ENCODE assay signal across 12 mouse cellular contexts in the genomic region with DNA sequence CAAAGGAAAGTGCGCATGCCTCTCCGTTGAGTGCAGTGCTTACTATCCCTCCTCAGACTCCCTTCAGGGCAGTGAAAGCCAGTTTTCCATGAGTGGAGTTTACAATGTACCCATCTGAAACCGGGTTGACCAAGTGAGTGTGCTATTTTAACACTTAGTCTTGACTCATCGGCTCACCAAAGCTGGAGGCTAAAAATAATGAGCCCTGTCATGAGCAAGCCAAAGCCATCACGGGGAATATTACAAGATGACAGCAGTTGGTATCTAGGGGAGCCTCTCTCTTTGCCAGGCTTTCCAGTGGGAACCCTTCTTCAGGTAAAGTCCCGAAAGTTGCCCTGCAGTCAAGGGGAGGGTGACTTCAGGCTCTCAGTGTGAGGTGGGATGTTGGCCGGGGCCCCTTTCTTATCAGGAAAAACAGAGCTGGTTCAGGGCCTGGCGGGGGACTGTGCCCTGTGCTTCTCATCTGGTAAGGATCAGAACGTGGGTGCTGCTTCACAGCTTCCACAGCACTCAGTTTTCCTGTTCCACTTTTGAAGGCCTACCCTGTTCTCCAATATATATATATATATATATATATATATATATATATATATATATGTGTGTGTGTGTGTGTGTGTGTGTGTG.
DNase-seq lines count a peak whose midpoint lies in the region; ATAC-seq and TF ChIP-seq lines count a peak whose summit lies in the region.
"Had no signal": no experiment of that assay in that cellular context is flagged by ENCODE, and none has a peak within 500 bp of the region (broad histone marks: within the 10 kb centered on the region; RNA-seq: fewer than 3 reads in every experiment).

No protein-coding gene starts in this region.

- TF ChIP-seq POLR2A in MEL (IDR thresholded peaks at IDR 0.05; ENCODE audit: control insufficient read depth in 1 of 2, insufficient read depth in 1 of 2, low read depth in 1 of 2, low read length in 2 of 2, poor library complexity in 1 of 2): no peak

- 48% methylated on average over 9 of the region's 9 CpGs for WGBS in heart, embryonic 12.5 days
- WGBS in liver, embryonic 14.5 days (ENCODE audit: insufficient replicate concordance): 40% methylated on average over 9 of the region's 9 CpGs
- 91% methylated on average over 9 of the region's 9 CpGs for WGBS in forebrain, embryonic 11.5 days

- peaks cover 2 to 19% of the 10 kb centered on the region in 2 experiments; a peak in 3 of 4 replicates for H3K4me1 ChIP-seq in MEL (ENCODE audit: control insufficient read depth in 1 of 2, insufficient read depth in 2 of 2, low read length in 2 of 2)
- H3K4me1 ChIP-seq in heart, embryonic 12.5 days (replicated peaks): peaks cover 22% of the 10 kb centered on the region
- peaks cover 16 to 23% of the 10 kb centered on the region in 2 experiments for H3K4me1 ChIP-seq in liver, embryonic 14.5 days (replicated peaks; ENCODE audit: control insufficient read depth in 2 of 2, insufficient read depth in 2 of 2, low read length in 1 of 2)
- no peaks in the 10 kb centered on the region for H3K4me1 ChIP-seq in forebrain, embryonic 11.5 days (replicated peaks; ENCODE audit: control insufficient read depth, insufficient read depth, low read length)

- peaks cover 0 to 4% of the 10 kb centered on the region in 2 experiments; a peak in 2 of 4 replicates for H3K36me3 ChIP-seq in MEL (ENCODE audit: control insufficient read depth in 1 of 2, insufficient read depth in 2 of 2, low read length in 2 of 2)
- H3K36me3 ChIP-seq in heart, embryonic 12.5 days: no peaks in the 10 kb centered on the region
- H3K36me3 ChIP-seq in liver, embryonic 14.5 days (replicated peaks; ENCODE audit: control insufficient read depth, insufficient read depth, low read depth): no peaks in the 10 kb centered on the region
- H3K36me3 ChIP-seq in forebrain, embryonic 11.5 days (ENCODE audit: control insufficient read depth, insufficient read depth, low read length): no peaks in the 10 kb centered on the region

- H3K9me3 ChIP-seq in MEL (replicated peaks; ENCODE audit: insufficient read depth, low read length): no peaks in the 10 kb centered on the region
- no peaks in the 10 kb centered on the region for H3K9me3 ChIP-seq in heart, embryonic 12.5 days (replicated peaks)
- no peaks in the 10 kb centered on the region for H3K9me3 ChIP-seq in liver, embryonic 14.5 days (ENCODE audit: control insufficient read depth, low read length)
- no peaks in the 10 kb centered on the region for H3K9me3 ChIP-seq in forebrain, embryonic 11.5 days (ENCODE audit: control insufficient read depth, low read length)

- ATAC-seq in heart, embryonic 12.5 days (ENCODE audit: insufficient number of reproducible peaks, low FRiP score): no peak
- peak; percentile 86 for ATAC-seq in liver, embryonic 14.5 days (ENCODE audit: insufficient read depth)
- no peak for ATAC-seq in forebrain, embryonic 11.5 days (replicated peaks; ENCODE audit: low FRiP score)

- H3K27me3 ChIP-seq in MEL (ENCODE audit: control insufficient read depth in 1 of 2, insufficient read depth in 2 of 2, low read length in 2 of 2): no peaks in the 10 kb centered on the region
- H3K27me3 ChIP-seq in heart, embryonic 12.5 days (replicated peaks): no peaks in the 10 kb centered on the region
- no peaks in the 10 kb centered on the region for H3K27me3 ChIP-seq in liver, embryonic 14.5 days (ENCODE audit: control insufficient read depth, insufficient read depth, low read length)
- no peaks in the 10 kb centered on the region for H3K27me3 ChIP-seq in forebrain, embryonic 11.5 days (ENCODE audit: control insufficient read depth, insufficient read depth, low read length)

- peak; percentile 53 to 55 for DNase-seq in cerebellum, postnatal 25 days
- no peak for DNase-seq in cerebellum, postnatal 14 days
- peak; percentile 26 for DNase-seq in MEL (ENCODE audit: low read depth, low spot score)
- DNase-seq in liver, embryonic 14.5 days (ENCODE audit: low read depth in 3 of 3, low spot score in 3 of 3): peak in 2 of 3 experiments; percentile 22 to 26
- DNase-seq in yolk sac, embryonic 10.5 days (ENCODE audit: low spot score): no peak
- DNase-seq in lung, postnatal 25 days (ENCODE audit: low spot score): no peak
- DNase-seq in forebrain, embryonic 11.5 days (ENCODE audit: low spot score): no peak
- DNase-seq: adrenal gland, postnatal 10 days; kidney, adult 18-20 months; spleen, adult 18-20 months had no signal

- no peak for TF ChIP-seq EP300 in MEL (IDR thresholded peaks at IDR 0.05; ENCODE audit: low read depth in 1 of 2, low read length in 2 of 2)
- TF ChIP-seq EP300 in liver, embryonic 14.5 days (IDR thresholded peaks at IDR 0.05; ENCODE audit: low read depth): peak; percentile 29; the same call in 1 of the 2 replicates

- no peak overlapping the region for H3K4me2 ChIP-seq in heart, embryonic 12.5 days
- H3K4me2 ChIP-seq in liver, embryonic 14.5 days (ENCODE audit: low read depth): peak overlapping the region; percentile 18; the same call in 1 of the 2 replicates
- H3K4me2 ChIP-seq in forebrain, embryonic 11.5 days (ENCODE audit: low read depth, low read length, severe bottlenecking): no peak overlapping the region

- H3K4me3 ChIP-seq in MEL (ENCODE audit: control insufficient read depth in 1 of 2, insufficient read depth in 1 of 2, low read depth in 2 of 2, low read length in 2 of 2): no peak overlapping the region
- no peak overlapping the region for H3K4me3 ChIP-seq in heart, embryonic 12.5 days
- H3K4me3 ChIP-seq in liver, embryonic 14.5 days (ENCODE audit: insufficient read depth in 1 of 2, low read depth in 2 of 2, low read length in 2 of 2): no peak overlapping the region
- no peak overlapping the region for H3K4me3 ChIP-seq in forebrain, embryonic 11.5 days (ENCODE audit: low read depth, low read length)
- H3K4me3 ChIP-seq: erythroblast, embryonic 14.5 days had no signal

- no peak overlapping the region for H3K9ac ChIP-seq in MEL (ENCODE audit: control insufficient read depth, low read depth, low read length, poor library complexity, severe bottlenecking)
- no peak overlapping the region for H3K9ac ChIP-seq in heart, embryonic 12.5 days
- no peak overlapping the region for H3K9ac ChIP-seq in liver, embryonic 14.5 days (replicated peaks)
- H3K9ac ChIP-seq in forebrain, embryonic 11.5 days (ENCODE audit: low read length): no peak overlapping the region

- no peaks in the 10 kb centered on the region for H3K79me2 ChIP-seq in MEL (ENCODE audit: control insufficient read depth, insufficient read depth, low read length, poor library complexity)

- TF ChIP-seq RAD21 in MEL (IDR thresholded peaks at IDR 0.05; ENCODE audit: low read depth, low read length): no peak

- no peak overlapping the region for H3K27ac ChIP-seq in MEL (ENCODE audit: control insufficient read depth, low read depth, low read length)
- peak overlapping the region; percentile 47; the same call in 1 of the 2 replicates for H3K27ac ChIP-seq in heart, embryonic 12.5 days (ENCODE audit: poor library complexity, severe bottlenecking)
- no peak overlapping the region for H3K27ac ChIP-seq in liver, embryonic 14.5 days
- no peak overlapping the region for H3K27ac ChIP-seq in forebrain, embryonic 11.5 days (ENCODE audit: low read depth, low read length)

- TF ChIP-seq CTCF in MEL (IDR thresholded peaks at IDR 0.05 in 2 of 3, conservative IDR thresholded peaks at IDR 0.05 in 1 of 3; ENCODE audit: control insufficient read depth in 1 of 3, insufficient read depth in 1 of 3, low read depth in 2 of 3, low read length in 3 of 3, poor library complexity in 1 of 3, severe bottlenecking in 1 of 3): no peak
- no peak for TF ChIP-seq CTCF in liver, embryonic 14.5 days (IDR thresholded peaks at IDR 0.05; ENCODE audit: low read depth)

TF ChIP-seq in MEL, 35 proteins besides CTCF, POLR2A, EP300 and RAD21:
- no peak for TF ChIP-seq GATA1 (IDR thresholded peaks at IDR 0.05; ENCODE audit: low read depth, low read length)
- no peak for TF ChIP-seq TCF12 (IDR thresholded peaks at IDR 0.05; ENCODE audit: low read depth, low read length)
- no peak for TF ChIP-seq SMC3 (IDR thresholded peaks at IDR 0.05; ENCODE audit: low read depth, low read length)
- peak; percentile 8; the same call in 1 of the 2 replicates for TF ChIP-seq TAL1 (IDR thresholded peaks at IDR 0.05; ENCODE audit: low read length)

Comparison
In these comparisons a context has a peak if more than half of its experiments do, and no peak if none do; other contexts are left out.
1. DNase-seq: peak in cerebellum, postnatal 25 days (2 of 2), MEL (single experiment) and liver, embryonic 14.5 days (2 of 3); none in cerebellum, postnatal 14 days (0 of 2), yolk sac, embryonic 10.5 days (single experiment), lung, postnatal 25 days (single experiment) and forebrain, embryonic 11.5 days (single experiment).